Mouse (Mus musculus) monocyte, adult 5-6 weeks (primary cell): ENCODE data around the gene Etv5. TPM values are rescaled to one million over a fixed set of nuclear protein-coding genes. Genes with fewer than 3 reads are reported as not detected.

ENCODE experiments used
- ATAC-seq: fragments of 153-309, 156-312 bp; replicated peaks from 2 replicates; pipeline ENCODE4 v1.8.0; 2017; ENCODE audit warnings: mild to moderate bottlenecking; ENCODE audit not compliant: low TSS enrichment, insufficient number of reproducible peaks, severe bottlenecking, poor library complexity, low FRiP score
- total RNA-seq: library from RNA; stranded (forward); fragments of 200-1000, 200-491, 200-594 nt; gene quantifications from 3 replicates; pipeline ENCODE4 v1.2.3, GENCODE M21; 2017

Gene Etv5
- 2.2 to 3.2 TPM (median 2.8 TPM) in 3 replicates for total RNA-seq

- peak; percentile 97 for ATAC-seq
Observed at GRCm38 (mm10) chr16:22439499-22440177, at the start of gene Etv5. TSS of gene Etv5 (minus strand) at chr16:22439719.

- no peak for ATAC-seq
Observed at GRCm38 (mm10) chr16:22483900-22484299, 44.4 kb upstream of the Etv5 start.

GRCm38 (mm10) chr16:22479322-22479721 is 39.8 kb upstream of the Etv5 start:
- no peak for ATAC-seq

GRCm38 (mm10) chr16:22471728-22472127 is 32.2 kb upstream of the Etv5 start:
- no peak for ATAC-seq

DNA sequence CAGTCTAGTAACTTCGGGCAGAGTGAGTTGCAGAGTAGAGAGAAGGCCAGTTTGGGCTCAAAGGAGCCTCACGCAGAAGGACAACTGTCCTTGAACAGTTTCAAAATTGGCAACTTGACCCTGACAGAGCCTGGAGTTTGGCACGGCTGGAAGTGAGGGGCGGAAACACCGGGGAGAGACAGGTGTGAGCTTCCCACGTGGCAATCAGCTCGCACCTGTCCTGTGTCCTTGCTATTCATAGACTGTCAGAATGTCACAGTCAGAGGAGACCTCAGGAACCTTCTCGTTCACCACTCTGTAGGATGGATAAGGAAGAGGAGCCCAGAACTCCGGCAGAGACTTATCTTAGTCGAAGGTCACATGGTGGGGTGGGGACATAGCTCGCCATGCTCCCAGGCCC is 29.9 kb upstream of the Etv5 start:
- ATAC-seq = no peak

GRCm38 (mm10) chr16:22467111-22467510 is 27.6 kb upstream of the Etv5 start:
- no peak for ATAC-seq

GRCm38 (mm10) chr16:22466381-22466780 is 26.9 kb upstream of the Etv5 start:
- ATAC-seq = no peak

- ATAC-seq = no peak
Observed at GRCm38 (mm10) chr16:22462220-22462619, 22.7 kb upstream of the Etv5 start.

DNA sequence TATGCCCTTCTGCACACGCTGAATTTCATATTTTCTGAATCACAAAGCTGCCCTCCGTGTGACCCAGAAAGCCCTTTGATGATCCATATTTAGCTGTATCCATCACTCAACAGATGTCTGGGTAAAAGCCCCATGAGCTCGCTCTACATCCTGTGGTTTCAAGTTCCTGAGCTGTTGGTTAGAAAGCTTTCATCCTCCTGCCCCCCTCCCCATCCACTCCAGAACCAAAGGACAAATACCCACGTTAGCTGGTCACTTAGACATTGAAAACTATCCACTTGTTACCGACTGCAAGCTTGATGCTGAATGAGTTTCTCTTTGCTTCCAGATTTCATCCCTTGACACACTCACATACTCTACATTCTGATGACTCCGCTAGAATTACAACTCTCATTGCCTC is 22.2 kb upstream of the Etv5 start:
- no peak for ATAC-seq

GRCm38 (mm10) chr16:22460960-22461359 is 21.4 kb upstream of the Etv5 start:
- ATAC-seq = no peak

- ATAC-seq = no peak
Observed at GRCm38 (mm10) chr16:22452082-22452481, 12.6 kb upstream of the Etv5 start.

GRCm38 (mm10) chr16:22448093-22448492 is 8.6 kb upstream of the Etv5 start:
- ATAC-seq = no peak

- 0 out of 2 replicates have a peak, but pooled peaks have one; percentile 49 for ATAC-seq
Observed at GRCm38 (mm10) chr16:22444786-22445185, 5.3 kb upstream of the Etv5 start.

DNA sequence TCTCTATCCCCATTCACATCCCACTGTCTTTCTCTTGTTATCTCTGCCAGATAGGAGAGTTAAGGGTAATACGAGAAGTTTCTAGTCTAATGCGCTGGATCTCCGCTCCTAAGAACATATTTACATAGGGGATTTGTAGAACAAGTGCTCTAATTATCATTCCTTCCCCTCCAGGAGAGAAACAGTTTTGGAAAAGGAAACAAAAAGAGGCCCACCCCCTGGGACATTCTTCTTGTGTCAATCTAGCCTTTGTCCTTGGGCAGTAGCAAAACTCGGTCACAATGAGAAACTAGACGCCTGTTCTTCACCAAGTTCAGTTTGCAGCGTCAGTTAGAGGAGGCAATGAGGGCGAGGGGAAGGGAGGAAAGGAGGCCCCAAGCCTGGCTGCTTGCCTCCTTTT is 2.7 kb upstream of the Etv5 start:
- ATAC-seq = no peak

DNA sequence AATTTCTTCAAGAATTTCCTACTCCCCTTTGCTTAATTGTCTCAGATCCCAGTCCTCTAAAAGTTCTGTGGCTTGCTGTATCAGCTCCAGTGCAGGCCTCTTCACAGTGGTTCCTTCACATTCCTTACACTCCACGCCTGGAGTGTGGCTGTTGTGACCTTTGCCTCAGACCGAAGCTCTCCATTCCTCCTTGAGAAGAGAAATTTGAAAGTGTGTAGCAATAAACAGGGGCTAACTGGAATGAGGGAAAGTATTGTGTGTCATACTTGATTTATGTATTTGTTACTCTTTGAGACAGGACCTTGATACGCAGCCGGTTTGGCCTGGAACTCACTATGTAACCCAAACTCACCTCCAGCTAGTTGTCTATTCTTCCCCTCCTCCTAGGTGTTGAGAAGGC is 1.8 kb upstream of the Etv5 start:
- ATAC-seq = no peak

DNA sequence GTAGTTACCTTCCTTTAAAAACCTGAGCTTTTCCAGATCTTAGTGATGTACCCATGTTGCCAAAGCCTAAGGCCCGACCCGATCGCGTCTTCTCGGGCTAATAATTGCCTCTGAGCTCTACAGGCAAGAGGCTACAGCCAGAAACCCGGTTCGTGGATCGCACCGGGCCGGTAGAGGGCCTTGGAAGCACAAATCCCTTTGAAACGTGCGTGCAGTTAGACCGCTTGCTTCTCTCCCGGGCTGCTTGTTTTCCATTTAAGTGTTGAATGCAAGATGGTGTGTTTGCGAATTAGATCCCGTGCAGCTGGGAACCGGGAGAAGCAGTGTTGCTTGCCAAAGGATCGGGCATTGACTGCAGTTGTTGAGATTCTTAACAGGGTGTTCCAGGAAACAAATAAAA is 750 bp upstream of the Etv5 start:
- no peak for ATAC-seq

- no peak for ATAC-seq
Observed at GRCm38 (mm10) chr16:22438441-22439373, 812 bp downstream of the Etv5 start.

- no peak for ATAC-seq
Observed at GRCm38 (mm10) chr16:22436106-22436505, 3.4 kb downstream of the Etv5 start.

GRCm38 (mm10) chr16:22434530-22434929 is 5.0 kb downstream of the Etv5 start:
- ATAC-seq = no peak

- ATAC-seq = no peak
Observed at GRCm38 (mm10) chr16:22433944-22434343, 5.6 kb downstream of the Etv5 start.
